Mouse (Mus musculus) heart, embryonic 12.5 days (tissue): Measurements from ENCODE around the gene Igf2bp2. TPM values are rescaled to one million over a fixed set of nuclear protein-coding genes. Genes with fewer than 3 reads are reported as not detected.

Experiments used
- ATAC-seq: fragments of 200-750 bp; cut with Nextera tagmentation; 2 replicates; pipeline ENCODE4 v1.8.0; 2017; ENCODE audit warnings: moderate TSS enrichment, moderate library complexity; ENCODE audit not compliant: insufficient number of reproducible peaks, low FRiP score
- H3K27ac ChIP-seq: fragments of 300-500 bp; sonication (generic); 2 replicates; pipeline ENCODE4 v1.5.1; 2016; ENCODE audit warnings: mild to moderate bottlenecking, moderate library complexity; ENCODE audit not compliant: poor library complexity, severe bottlenecking
- H3K27me3 ChIP-seq: fragments of 300-500 bp; sonication (generic); replicated peaks from 2 replicates; pipeline ENCODE4 v1.6.1; 2016; ENCODE audit warnings: mild to moderate bottlenecking, moderate library complexity
- H3K36me3 ChIP-seq: fragments of 300-500 bp; sonication (generic); 2 replicates; pipeline ENCODE4 v1.6.1; 2016; ENCODE audit warnings: mild to moderate bottlenecking, moderate library complexity
- H3K4me1 ChIP-seq: fragments of 300-500 bp; sonication (generic); replicated peaks from 2 replicates; pipeline ENCODE4 v1.6.1; 2016; ENCODE audit warnings: mild to moderate bottlenecking
- H3K4me2 ChIP-seq: fragments of 300-500 bp; sonication (generic); 2 replicates; pipeline ENCODE4 v1.6.1; 2016; ENCODE audit warnings: mild to moderate bottlenecking, moderate library complexity
- H3K4me3 ChIP-seq: fragments of 300-500 bp; sonication (generic); 2 replicates; pipeline ENCODE4 v1.5.1; 2016; ENCODE audit warnings: mild to moderate bottlenecking
- H3K9ac ChIP-seq: fragments of 300-500 bp; sonication (generic); 2 replicates; pipeline ENCODE4 v1.6.1; 2016; ENCODE audit warnings: mild to moderate bottlenecking, moderate library complexity
- H3K9me3 ChIP-seq: fragments of 300-500 bp; sonication (generic); replicated peaks from 2 replicates; pipeline ENCODE4 v1.6.1; 2016; ENCODE audit warnings: mild to moderate bottlenecking, moderate library complexity
- WGBS: fragments of 180-500 bp; shearing (Covaris S2); methylation state at CpG from one replicate; pipeline ENCODE4 v1.1.7; 2016; 5-methylcytosine and 5-hydroxymethylcytosine counted together
- polyA plus RNA-seq: library from polyadenylated mRNA; unstranded; fragments of >200 nt; fragmentation: Nextera tagmentation; extraction: Ambion mirVana; gene quantifications from 2 replicates; pipeline ENCODE4 v1.2.1, GENCODE M21; 2016

Igf2bp2 gene
- polyA plus RNA-seq, 1 experiment from 2014 or later: 85.3 TPM

GRCm38 (mm10) chr16:22124325-22124918 is 38.7 kb downstream of the Igf2bp2 start:
- Histone ChIP-seq H3K9ac (no peak overlapping the region), H3K36me3 (peaks cover 16% of the 10 kb centered on the region), H3K4me1 (peaks cover 42% of the 10 kb centered on the region)

GRCm38 (mm10) chr16:22123658-22124057 is 39.4 kb downstream of the Igf2bp2 start:
- Histone ChIP-seq H3K27me3 (no peaks in the 10 kb centered on the region), H3K4me2 (no peak overlapping the region), H3K9ac (no peak overlapping the region), H3K4me3 (no peak overlapping the region), H3K27ac (no peak overlapping the region), H3K9me3 (peaks cover 7% of the 10 kb centered on the region), H3K36me3 (peaks cover 17% of the 10 kb centered on the region), H3K4me1 (peaks cover 50% of the 10 kb centered on the region)
- ATAC-seq: no peak
- 27% methylated on average over 5 of the region's 5 CpGs for WGBS

More at GRCm38 (mm10) chr16:22124325-22124918, 38.7 kb downstream of the Igf2bp2 start:
- Histone ChIP-seq H3K9me3 (peaks cover 7% of the 10 kb centered on the region), H3K27me3 (no peaks in the 10 kb centered on the region), H3K4me3 (no peak overlapping the region), H3K27ac (no peak overlapping the region), H3K4me2 (no peak overlapping the region)
- 14% methylated on average over 7 of the region's 7 CpGs for WGBS
- no peak for ATAC-seq

- ATAC-seq: no peak
- Histone ChIP-seq H3K9me3 (no peaks in the 10 kb centered on the region), H3K27me3 (no peaks in the 10 kb centered on the region), H3K9ac (no peak overlapping the region), H3K36me3 (peaks cover 16% of the 10 kb centered on the region), H3K27ac (0 out of 2 replicates have a peak overlapping the region, but pooled peaks have one; percentile 40), H3K4me3 (no peak overlapping the region), H3K4me1 (peaks cover 71% of the 10 kb centered on the region), H3K4me2 (no peak overlapping the region; the same call in 1 of the 2 replicates)
- 31% methylated on average over 8 of the region's 8 CpGs for WGBS
These were observed 42.0 kb downstream of the Igf2bp2 start for GRCm38 (mm10) chr16:22121109-22121508.

- peaks cover 16% of the 10 kb centered on the region for H3K36me3 ChIP-seq
- no peaks in the 10 kb centered on the region for H3K27me3 ChIP-seq
- no peak overlapping the region for H3K4me3 ChIP-seq
- H3K9me3 ChIP-seq: no peaks in the 10 kb centered on the region
- 91% methylated on average over 15 of the region's 15 CpGs for WGBS
- H3K4me1 ChIP-seq: peaks cover 64% of the 10 kb centered on the region
- no peak for ATAC-seq
- no peak overlapping the region for H3K9ac ChIP-seq
- no peak overlapping the region for H3K4me2 ChIP-seq
- peak overlapping the region; percentile 39; the same call in 1 of the 2 replicates for H3K27ac ChIP-seq
These were observed 43.6 kb downstream of the Igf2bp2 start for GRCm38 (mm10) chr16:22119524-22119923.

- 0 out of 2 replicates have a peak overlapping the region, but pooled peaks have one; percentile 13 for H3K4me2 ChIP-seq
- peak; percentile 52; the same call in 1 of the 2 replicates for ATAC-seq
- H3K4me3 ChIP-seq: no peak overlapping the region
- H3K36me3 ChIP-seq: peaks cover 17% of the 10 kb centered on the region
- H3K4me1 ChIP-seq: peaks cover 60% of the 10 kb centered on the region
- peak overlapping the region; percentile 39 for H3K27ac ChIP-seq
- H3K9ac ChIP-seq: no peak overlapping the region
- H3K27me3 ChIP-seq: no peaks in the 10 kb centered on the region
- H3K9me3 ChIP-seq: no peaks in the 10 kb centered on the region
- WGBS: 50% methylated on average over 14 of the region's 14 CpGs
These were observed 44.2 kb downstream of the Igf2bp2 start for GRCm38 (mm10) chr16:22118716-22119501.

GRCm38 (mm10) chr16:22118151-22118550 is 44.9 kb downstream of the Igf2bp2 start:
- no peak for ATAC-seq
- Histone ChIP-seq H3K9ac (no peak overlapping the region), H3K4me2 (no peak overlapping the region), H3K4me3 (no peak overlapping the region), H3K9me3 (no peaks in the 10 kb centered on the region), H3K36me3 (peaks cover 19% of the 10 kb centered on the region), H3K27ac (no peak overlapping the region; the same call in 1 of the 2 replicates), H3K27me3 (no peaks in the 10 kb centered on the region), H3K4me1 (peaks cover 61% of the 10 kb centered on the region)
- 87% methylated on average over 4 of the region's 4 CpGs for WGBS

- Histone ChIP-seq H3K4me1 (peaks cover 67% of the 10 kb centered on the region), H3K27me3 (no peaks in the 10 kb centered on the region), H3K36me3 (peaks cover 19% of the 10 kb centered on the region), H3K4me3 (no peak overlapping the region), H3K27ac (no peak overlapping the region), H3K4me2 (no peak overlapping the region), H3K9ac (no peak overlapping the region), H3K9me3 (no peaks in the 10 kb centered on the region)
- WGBS: 71% methylated on average over 4 of the region's 4 CpGs
- no peak for ATAC-seq
These were observed 46.4 kb downstream of the Igf2bp2 start for GRCm38 (mm10) chr16:22116748-22117147.

GRCm38 (mm10) chr16:22116058-22116457 is 47.0 kb downstream of the Igf2bp2 start:
- no peak overlapping the region for H3K27ac ChIP-seq
- WGBS: 82% methylated on average over 6 of the region's 6 CpGs
- H3K9ac ChIP-seq: no peak overlapping the region
- peaks cover 64% of the 10 kb centered on the region for H3K4me1 ChIP-seq
- no peak overlapping the region for H3K4me2 ChIP-seq
- peaks cover 19% of the 10 kb centered on the region for H3K36me3 ChIP-seq
- no peak overlapping the region for H3K4me3 ChIP-seq
- ATAC-seq: no peak
- no peaks in the 10 kb centered on the region for H3K27me3 ChIP-seq
- H3K9me3 ChIP-seq: no peaks in the 10 kb centered on the region

GRCm38 (mm10) chr16:22110036-22110435 is 53.1 kb downstream of the Igf2bp2 start:
- ATAC-seq: no peak
- Histone ChIP-seq H3K4me3 (no peak overlapping the region), H3K4me1 (peaks cover 53% of the 10 kb centered on the region), H3K27ac (no peak overlapping the region), H3K9ac (no peak overlapping the region), H3K4me2 (no peak overlapping the region), H3K36me3 (0 out of 2 replicates have a peak, but pooled peaks cover 2% of the 10 kb centered on the region), H3K27me3 (no peaks in the 10 kb centered on the region), H3K9me3 (no peaks in the 10 kb centered on the region)
- 74% methylated on average over 1 of the region's 1 CpGs for WGBS

GRCm38 (mm10) chr16:22109159-22109558 is 53.9 kb downstream of the Igf2bp2 start:
- Histone ChIP-seq H3K9ac (no peak overlapping the region), H3K36me3 (peaks cover 2% of the 10 kb centered on the region; the same call in 1 of the 2 replicates), H3K27ac (peak overlapping the region; percentile 82; the same call in 1 of the 2 replicates), H3K4me1 (peaks cover 53% of the 10 kb centered on the region), H3K4me2 (no peak overlapping the region), H3K4me3 (no peak overlapping the region), H3K9me3 (no peaks in the 10 kb centered on the region), H3K27me3 (no peaks in the 10 kb centered on the region)
- no peak for ATAC-seq
- WGBS: 55% methylated on average over 4 of the region's 4 CpGs

- Histone ChIP-seq H3K4me1 (peaks cover 51% of the 10 kb centered on the region), H3K9ac (peak overlapping the region; percentile 13; the same call in 1 of the 2 replicates), H3K4me2 (peak overlapping the region; percentile 41), H3K9me3 (no peaks in the 10 kb centered on the region), H3K27ac (peak overlapping the region; percentile 82), H3K4me3 (0 out of 2 replicates have a peak overlapping the region, but pooled peaks have one; percentile 5), H3K36me3 (no peaks in the 10 kb centered on the region; the same call in 1 of the 2 replicates), H3K27me3 (no peaks in the 10 kb centered on the region)
- 18% methylated on average over 7 of the region's 7 CpGs for WGBS
- peak; percentile 65 for ATAC-seq
These were observed 55.1 kb downstream of the Igf2bp2 start for GRCm38 (mm10) chr16:22107897-22108516.
